Mouse (Mus musculus) cortical plate, adult 2 months (tissue): ENCODE measurements at regions not wholly inside any gene's neighbourhood (a gene's known extent, or its start where the extent isn't known, plus 50 kb on each side); places are given as distances from the start of the nearest gene placed in this dataset.

Experiments
- H3K27ac ChIP-seq: fragments of 200-500 bp; 2 replicates; pipeline ENCODE4 v1.5.1; 2012; ENCODE audit warnings: low read length, control low read depth, inconsistent platforms; ENCODE audit not compliant: insufficient read depth
- H3K4me1 ChIP-seq: fragments of 200-500 bp; 2 replicates; pipeline ENCODE4 v1.6.1; 2011; ENCODE audit warnings: low read length; ENCODE audit not compliant: control insufficient read depth, insufficient read depth
- H3K4me3 ChIP-seq: fragments of 200-500 bp; 2 replicates; pipeline ENCODE4 v1.5.1; 2011; ENCODE audit warnings: mild to moderate bottlenecking, low read length, control low read depth; ENCODE audit not compliant: insufficient read depth
- CTCF ChIP-seq: fragments of 200-500 bp; IDR thresholded peaks from 2 replicates; pipeline ENCODE4 v1.5.1; 2011; ENCODE audit warnings: mild to moderate bottlenecking, control low read depth, low read length; ENCODE audit not compliant: insufficient read depth; ENCODE audit errors: extremely low read depth
- POLR2A ChIP-seq: fragments of 200-500 bp; IDR thresholded peaks from 2 replicates; pipeline ENCODE4 v1.6.1; 2011; ENCODE audit warnings: mild to moderate bottlenecking, low read length, control low read depth; ENCODE audit not compliant: insufficient read depth; ENCODE audit errors: extremely low read depth

DNA sequence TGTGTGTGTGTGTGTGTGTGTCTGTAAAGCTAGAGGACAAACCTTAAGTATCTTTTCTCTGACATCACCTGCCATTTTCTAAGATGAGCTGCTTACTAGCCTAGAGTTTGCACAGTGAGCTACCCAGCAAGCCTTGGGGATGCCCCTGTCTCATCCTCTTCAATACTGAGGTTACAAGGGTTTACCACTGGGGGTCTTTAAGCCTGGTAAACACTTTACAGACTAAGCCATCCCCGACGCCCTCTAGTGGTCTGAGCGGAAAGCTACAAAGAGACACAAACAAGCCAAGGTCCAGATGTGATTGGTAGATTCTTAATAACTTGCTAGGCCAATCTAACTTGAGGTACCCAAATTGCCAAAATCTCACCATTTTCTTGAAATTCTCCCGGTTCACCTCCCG lies 143.9 kb downstream of the Ptpru start:
- H3K4me1 ChIP-seq, result peaks cover 1% of the 10 kb centered on the region; the same call in 1 of the 2 replicates
- TF ChIP-seq POLR2A (no peak), CTCF (peak; percentile 43; the same call in 1 of the 2 replicates)
- no peak overlapping the region for H3K27ac ChIP-seq
- H3K4me3 ChIP-seq, result no peak overlapping the region

DNA sequence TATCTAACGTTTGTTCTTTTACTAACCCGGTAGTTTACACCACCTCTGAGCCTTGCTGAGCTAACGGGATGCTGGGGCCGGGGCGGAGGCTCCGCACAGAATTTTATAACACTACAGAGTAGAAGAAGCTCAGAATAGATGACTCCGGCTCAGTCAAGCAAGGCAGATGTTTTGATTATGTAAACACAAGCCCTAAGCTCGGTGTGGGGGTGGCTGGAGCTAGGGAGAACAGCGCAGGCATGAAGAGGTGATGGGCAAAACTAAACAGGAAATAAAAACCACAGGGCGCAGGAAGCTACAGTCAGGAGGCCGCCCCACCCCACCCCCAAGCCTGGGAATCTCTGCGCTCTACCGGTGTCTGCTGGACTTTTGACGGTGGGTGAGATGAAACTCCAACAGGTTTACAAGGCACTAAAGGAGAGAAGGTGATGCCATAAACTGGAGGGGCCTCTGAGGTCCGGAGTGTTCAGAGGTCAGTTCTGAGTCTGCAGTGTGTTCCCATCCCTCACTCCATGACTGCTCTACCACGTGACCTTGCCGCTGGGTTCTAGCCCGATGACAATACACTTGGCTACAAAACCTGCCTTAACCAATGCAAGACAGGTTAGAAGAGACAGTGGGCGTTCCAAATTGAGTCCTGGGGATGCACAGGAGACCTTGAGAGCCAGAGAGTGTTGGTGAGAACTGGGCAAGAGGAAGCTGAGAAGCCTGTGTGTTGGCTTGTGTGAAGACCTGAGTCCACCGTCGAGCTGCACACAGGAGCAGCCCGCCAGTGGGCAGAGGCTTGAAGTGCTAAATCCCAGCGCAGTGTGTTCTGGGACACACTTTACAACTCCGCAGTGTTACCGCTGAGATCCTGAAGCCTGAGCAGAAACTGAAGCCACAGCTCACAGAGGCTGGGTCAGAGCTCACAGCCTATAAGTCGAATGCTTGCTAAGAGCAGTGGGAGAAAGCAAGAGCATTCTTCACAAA lies 141.9 kb downstream of the Ptpru start:
- Histone ChIP-seq H3K4me1 (peaks cover 1% of the 10 kb centered on the region; the same call in 1 of the 2 replicates), H3K27ac (no peak overlapping the region), H3K4me3 (no peak overlapping the region)
- no peak for TF ChIP-seq POLR2A
- no peak for TF ChIP-seq CTCF
